Mouse (Mus musculus) midbrain, embryonic 14.5 days (tissue): ENCODE measurements around the gene Golga2. TPM values are rescaled to one million over a fixed set of nuclear protein-coding genes. Genes with fewer than 3 reads are reported as not detected.

Experiments
- ATAC-seq: fragments of 200-750 bp; cut with Nextera tagmentation; 2 replicates; pipeline ENCODE4 v1.8.0; 2017; ENCODE audit warnings: moderate number of reproducible peaks, moderate library complexity; ENCODE audit not compliant: low FRiP score, low TSS enrichment
- DNase-seq: peaks from one replicate; pipeline ENCODE4 v3.0.0-alpha.2; 2015
- H3K27ac ChIP-seq: fragments of 300-500 bp; sonication (generic); replicated peaks from 2 replicates; pipeline ENCODE4 v1.5.1; 2014; ENCODE audit warnings: mild to moderate bottlenecking, low read depth, low read length, moderate library complexity
- H3K27me3 ChIP-seq: fragments of 300-500 bp; sonication (generic); 2 replicates; pipeline ENCODE4 v1.6.1; 2014; ENCODE audit warnings: low read length, control low read depth, mixed read lengths; ENCODE audit not compliant: control insufficient read depth, insufficient read depth
- H3K36me3 ChIP-seq: fragments of 300-500 bp; sonication (generic); 2 replicates; pipeline ENCODE4 v1.6.1; 2014; ENCODE audit warnings: low read length, control low read depth; ENCODE audit not compliant: control insufficient read depth, insufficient read depth
- H3K4me1 ChIP-seq: fragments of 300-500 bp; sonication (generic); 2 replicates; pipeline ENCODE4 v1.6.1; 2014; ENCODE audit warnings: mild to moderate bottlenecking, antibody characterized with exemption, low read length, control low read depth; ENCODE audit not compliant: control insufficient read depth, insufficient read depth
- H3K4me2 ChIP-seq: fragments of 300-500 bp; sonication (generic); 2 replicates; pipeline ENCODE4 v1.6.1; 2014; ENCODE audit warnings: mild to moderate bottlenecking, low read length, moderate library complexity
- H3K4me3 ChIP-seq: fragments of 300-500 bp; sonication (generic); replicated peaks from 2 replicates; pipeline ENCODE4 v1.5.1; 2014; ENCODE audit warnings: low read depth, low read length
- H3K9ac ChIP-seq: fragments of 300-500 bp; sonication (generic); replicated peaks from 2 replicates; pipeline ENCODE4 v1.6.1; 2014; ENCODE audit warnings: mild to moderate bottlenecking, low read length, moderate library complexity
- H3K9me3 ChIP-seq: fragments of 300-500 bp; sonication (generic); 2 replicates; pipeline ENCODE4 v1.6.1; 2016; ENCODE audit warnings: low read length, control low read depth, mixed read lengths; ENCODE audit not compliant: control insufficient read depth
- WGBS: fragments of 180-500 bp; shearing (Covaris S2); extraction: QIAGEN DNeasy Blood & Tissue Kit; methylation state at CpG from one replicate; pipeline ENCODE4 v1.1.7; 2014; 5-methylcytosine and 5-hydroxymethylcytosine counted together
- polyA plus RNA-seq: library from polyadenylated mRNA; unstranded; fragments of >200 nt; fragmentation: Nextera tagmentation; extraction: Ambion mirVana; gene quantifications from 2 replicates; pipeline ENCODE4 v1.2.1, GENCODE M21; 2014

Gene Golga2
- polyA plus RNA-seq, 1 experiment from 2014 or later: 26.1 TPM

- DNase-seq (no peak), ATAC-seq (no peak)
- Histone ChIP-seq H3K4me1 (peaks cover 20% of the 10 kb centered on the region), H3K27ac (0 out of 2 replicates have a peak overlapping the region, but pooled peaks have one; percentile 13), H3K27me3 (no peaks in the 10 kb centered on the region), H3K9me3 (no peaks in the 10 kb centered on the region), H3K36me3 (peaks cover 4% of the 10 kb centered on the region; the same call in 1 of the 2 replicates), H3K4me2 (peak overlapping the region; percentile 79), H3K4me3 (no peak overlapping the region), H3K9ac (peak overlapping the region; percentile 81; the same call in 1 of the 2 replicates)
- WGBS: 58% methylated on average over 13 of the region's 13 CpGs
Measured at GRCm38 (mm10) chr2:32350471-32351051, 63.4 kb downstream of the Golga2 start.

- Histone ChIP-seq H3K36me3 (peaks cover 4% of the 10 kb centered on the region; the same call in 1 of the 2 replicates), H3K27ac (peak overlapping the region; percentile 95), H3K9ac (peak overlapping the region; percentile 81), H3K27me3 (no peaks in the 10 kb centered on the region), H3K9me3 (no peaks in the 10 kb centered on the region), H3K4me1 (peaks cover 20% of the 10 kb centered on the region), H3K4me2 (peak overlapping the region; percentile 79), H3K4me3 (peak overlapping the region; percentile 70)
- no peak for DNase-seq
- WGBS: 47% methylated on average over 9 of the region's 9 CpGs
- ATAC-seq: no peak
Measured at GRCm38 (mm10) chr2:32351471-32351961, 64.3 kb downstream of the Golga2 start.

GRCm38 (mm10) chr2:32352151-32353006 is 65.2 kb downstream of the Golga2 start, which contains the start of gene Ciz1:
TSS of gene Ciz1 (plus strand) at chr2:32352327.
- Histone ChIP-seq H3K4me3 (peak within 1 kb of the TSS; percentile 70), H3K4me1 (peaks cover 20% of the 10 kb centered on the region), H3K9ac (peak within 1 kb of the TSS; percentile 81), H3K36me3 (peaks cover 4% of the 10 kb centered on the region; the same call in 1 of the 2 replicates), H3K27ac (peak within 1 kb of the TSS; percentile 95), H3K9me3 (no peaks in the 10 kb centered on the region), H3K4me2 (peak within 1 kb of the TSS; percentile 79), H3K27me3 (no peaks in the 10 kb centered on the region)
- under 1% methylated on average over 43 of the region's 52 CpGs for WGBS
- ATAC-seq (peak; percentile 64), DNase-seq (peak; percentile 84)

GRCm38 (mm10) chr2:32353007-32353542 is 65.9 kb downstream of the Golga2 start, which contains the start of gene Dnm1:
TSS of gene Dnm1 (minus strand) at chr2:32353338.
- peaks cover 20% of the 10 kb centered on the region for H3K4me1 ChIP-seq
- H3K27me3 ChIP-seq: no peaks in the 10 kb centered on the region
- H3K36me3 ChIP-seq: peaks cover 2% of the 10 kb centered on the region; the same call in 1 of the 2 replicates
- peak within 1 kb of the TSS; percentile 70 for H3K4me3 ChIP-seq
- ATAC-seq (peak; percentile 72), DNase-seq (peak; percentile 97)
- peak within 1 kb of the TSS; percentile 95 for H3K27ac ChIP-seq
- WGBS: under 1% methylated on average over 63 of the region's 63 CpGs
- H3K9ac ChIP-seq: peak within 1 kb of the TSS; percentile 81
- no peaks in the 10 kb centered on the region for H3K9me3 ChIP-seq
- peak within 1 kb of the TSS; percentile 79 for H3K4me2 ChIP-seq

- Histone ChIP-seq H3K4me3 (no peak overlapping the region), H3K27ac (no peak overlapping the region), H3K36me3 (no peaks in the 10 kb centered on the region), H3K4me1 (peaks cover 20% of the 10 kb centered on the region), H3K9ac (no peak overlapping the region), H3K4me2 (no peak overlapping the region; the same call in 1 of the 2 replicates), H3K9me3 (no peaks in the 10 kb centered on the region), H3K27me3 (no peaks in the 10 kb centered on the region)
- DNase-seq: no peak
- WGBS: 80% methylated on average over 6 of the region's 6 CpGs
- no peak for ATAC-seq
Measured at GRCm38 (mm10) chr2:32353836-32354235, 66.7 kb downstream of the Golga2 start.

GRCm38 (mm10) chr2:32354336-32354895 is 67.2 kb downstream of the Golga2 start:
- H3K9me3 ChIP-seq: no peaks in the 10 kb centered on the region
- DNase-seq (no peak), ATAC-seq (no peak)
- no peaks in the 10 kb centered on the region for H3K36me3 ChIP-seq
- H3K27me3 ChIP-seq: no peaks in the 10 kb centered on the region
- no peak overlapping the region for H3K4me3 ChIP-seq
- no peak overlapping the region for H3K9ac ChIP-seq
- no peak overlapping the region for H3K27ac ChIP-seq
- no peak overlapping the region for H3K4me2 ChIP-seq
- WGBS: 85% methylated on average over 3 of the region's 3 CpGs
- peaks cover 20% of the 10 kb centered on the region for H3K4me1 ChIP-seq

- no peaks in the 10 kb centered on the region for H3K9me3 ChIP-seq
- H3K4me3 ChIP-seq: no peak overlapping the region
- no peaks in the 10 kb centered on the region for H3K27me3 ChIP-seq
- H3K36me3 ChIP-seq: no peaks in the 10 kb centered on the region
- ATAC-seq (no peak), DNase-seq (no peak)
- H3K9ac ChIP-seq: no peak overlapping the region
- peaks cover 14% of the 10 kb centered on the region for H3K4me1 ChIP-seq
- H3K4me2 ChIP-seq: no peak overlapping the region
- no peak overlapping the region for H3K27ac ChIP-seq
- 88% methylated on average over 10 of the region's 10 CpGs for WGBS
Measured at GRCm38 (mm10) chr2:32356216-32356615, 69.0 kb downstream of the Golga2 start.
